Mouse (Mus musculus): Measurements from ENCODE around the gene Gm49339. TPM values are rescaled to one million over a fixed set of nuclear protein-coding genes. Genes with fewer than 3 reads are reported as not detected.
"Not testable (repeated sequence)": the region's sequence is repeated elsewhere in the genome, so short reads cannot be mapped to it uniquely, and the experiment has no call there.

The Gm49339 gene
- not detected in 2 replicates for polyA plus RNA-seq (2015; fragmentation: Nextera tagmentation; extraction: Ambion mirVana)

DNA sequence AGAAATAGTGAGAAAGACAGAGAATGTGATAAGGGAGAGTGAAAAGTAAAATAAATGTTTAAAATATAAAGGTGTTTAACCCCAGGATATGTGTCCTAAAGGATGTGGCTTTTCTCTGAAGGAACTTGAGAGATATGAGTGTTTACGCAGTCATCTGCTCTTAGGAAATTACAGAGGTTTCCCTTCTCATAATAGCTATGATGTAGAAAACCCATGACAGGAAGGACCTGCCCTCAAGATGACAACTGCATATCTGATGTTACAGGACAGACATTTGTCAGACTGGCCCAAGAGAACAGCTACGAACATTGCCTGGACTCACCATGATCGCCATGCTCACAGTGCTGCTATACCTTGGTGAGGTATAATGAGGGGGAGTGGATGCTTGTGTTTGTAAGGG, at the start of gene Gm49339, which contains the start of gene Lilr4b:
TSS of gene Gm49339 (plus strand) at position 216 of the 400 bp plus-strand sequence.
TSS of gene Lilr4b (plus strand) at position 236 of the 400 bp plus-strand sequence.
- ATAC-seq (ENCODE audit: low FRiP score); H3K36me3 ChIP-seq; H3K27ac ChIP-seq; H3K9me3 ChIP-seq; H3K27me3 ChIP-seq; H3K4me3 ChIP-seq; H3K4me1 ChIP-seq (replicated peaks); H3K9ac ChIP-seq; H3K4me2 ChIP-seq: not testable (repeated sequence)
- WGBS: 97% methylated on average over 1 of the region's 3 CpGs

DNA sequence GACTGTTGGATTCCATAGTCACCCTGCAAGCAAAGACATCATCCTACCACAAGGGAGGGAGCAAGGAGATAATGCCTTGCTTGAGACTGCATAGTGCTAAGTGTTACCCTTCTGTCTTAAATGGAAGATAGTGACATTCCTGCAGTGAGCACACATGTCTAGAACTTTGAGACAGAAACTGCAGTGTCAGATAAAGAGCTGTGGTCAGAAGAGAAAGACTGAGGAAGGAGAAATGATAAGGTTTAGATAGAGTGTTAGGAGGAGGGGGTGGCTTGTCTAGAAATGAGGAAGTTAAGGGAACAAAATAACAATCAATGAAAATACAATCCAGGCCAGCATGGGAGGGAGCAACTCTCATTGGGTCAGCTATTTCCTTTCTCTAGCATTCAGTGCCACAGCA, 47.5 kb upstream of the Gm49339 start:
- Histone ChIP-seq H3K4me1 (replicated peaks) (no peaks in the 10 kb centered on the region), H3K9ac (no peak overlapping the region), H3K9me3 (no peaks in the 10 kb centered on the region), H3K4me3 (no peak overlapping the region), H3K27ac (no peak overlapping the region), H3K4me2 (no peak overlapping the region), H3K27me3 (no peaks in the 10 kb centered on the region), H3K36me3 (no peaks in the 10 kb centered on the region)
- no peak for ATAC-seq (ENCODE audit: low FRiP score)

DNA sequence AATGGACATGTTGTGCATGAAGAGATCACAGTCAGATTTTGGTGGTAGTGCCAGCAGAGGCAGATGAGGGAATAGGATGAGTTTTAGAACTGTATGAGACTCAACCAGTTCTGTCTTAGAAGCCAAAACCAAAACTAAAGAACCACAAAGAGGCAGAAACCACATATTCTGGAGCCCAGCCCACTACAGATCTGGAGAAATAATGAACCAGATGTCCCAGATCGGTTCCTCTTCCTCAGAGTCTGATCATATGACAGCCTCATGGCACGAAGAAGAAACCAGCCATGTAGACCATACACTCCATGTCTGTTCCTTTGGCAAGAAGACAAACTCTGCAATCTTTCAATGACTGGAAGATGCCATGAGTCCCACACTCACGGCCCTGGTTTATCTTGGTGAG, 44.7 kb upstream of the Gm49339 start:
- Histone ChIP-seq H3K4me2 (no peak overlapping the region), H3K4me3 (no peak overlapping the region), H3K27ac (no peak overlapping the region), H3K4me1 (replicated peaks) (no peaks in the 10 kb centered on the region), H3K9ac (no peak overlapping the region), H3K9me3 (no peaks in the 10 kb centered on the region), H3K27me3 (no peaks in the 10 kb centered on the region), H3K36me3 (no peaks in the 10 kb centered on the region)
- ATAC-seq (ENCODE audit: low FRiP score): no peak
- WGBS: 79% methylated on average over 3 of the region's 3 CpGs

DNA sequence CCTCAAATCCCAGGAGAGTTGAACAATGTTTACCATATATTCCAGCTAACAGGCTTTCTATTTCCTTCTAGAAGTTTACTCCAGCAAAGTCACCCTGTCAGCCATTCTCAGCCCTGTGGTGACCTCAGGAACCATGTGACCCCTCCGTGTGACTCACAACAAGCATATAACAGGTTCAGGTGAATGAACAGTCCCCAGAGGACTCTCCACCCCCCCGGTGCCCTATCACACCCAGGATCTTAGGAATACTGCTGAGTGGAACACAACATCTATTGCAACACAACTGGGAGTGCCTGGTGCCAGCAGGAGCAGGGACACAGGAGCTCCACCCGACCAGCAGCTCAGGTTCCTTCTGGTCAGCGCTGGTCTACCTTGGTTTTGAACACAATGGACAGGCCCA, 28.8 kb upstream of the Gm49339 start:
- Histone ChIP-seq H3K9me3 (no peaks in the 10 kb centered on the region), H3K36me3 (no peaks in the 10 kb centered on the region), H3K4me1 (replicated peaks) (no peaks in the 10 kb centered on the region), H3K4me3 (no peak overlapping the region), H3K27ac (no peak overlapping the region), H3K4me2 (no peak overlapping the region), H3K27me3 (no peaks in the 10 kb centered on the region), H3K9ac (no peak overlapping the region)
- ATAC-seq (ENCODE audit: low FRiP score): no peak
- 85% methylated on average over 4 of the region's 4 CpGs for WGBS

DNA sequence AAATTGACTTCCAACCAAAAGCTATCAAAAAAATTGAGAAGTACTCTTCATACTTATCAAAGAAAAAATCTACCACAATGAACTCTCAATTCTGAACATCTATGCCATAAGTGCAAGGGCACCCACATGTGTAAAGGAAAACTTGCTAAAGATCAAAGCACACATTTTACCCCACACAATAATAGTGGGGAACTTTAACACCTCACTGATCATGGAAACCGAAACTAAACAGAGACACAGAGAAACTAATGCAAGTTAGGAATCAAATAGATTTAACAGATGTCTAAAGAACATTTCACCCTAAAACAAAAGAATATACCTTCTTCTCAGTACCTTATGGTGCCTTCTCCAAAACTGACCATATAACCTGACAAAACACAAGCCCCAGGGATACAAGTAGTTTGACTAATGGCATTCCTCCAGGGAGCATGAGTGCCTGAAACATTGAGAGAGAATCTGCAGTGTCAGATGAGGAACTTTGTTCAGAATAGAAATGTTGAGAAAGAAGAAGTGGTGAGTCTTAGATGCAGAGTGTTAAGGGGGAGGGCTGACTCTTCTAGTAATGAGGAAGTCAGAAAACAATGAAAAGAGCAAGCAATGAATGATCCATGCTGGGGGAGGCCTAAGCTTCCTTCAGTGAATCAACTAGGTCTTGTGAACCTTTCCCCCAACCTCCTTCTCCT, 26.7 kb upstream of the Gm49339 start:
- ATAC-seq (ENCODE audit: low FRiP score): no peak
- Histone ChIP-seq H3K9ac (no peak overlapping the region), H3K27me3 (no peaks in the 10 kb centered on the region), H3K4me2 (no peak overlapping the region), H3K4me3 (no peak overlapping the region), H3K9me3 (no peaks in the 10 kb centered on the region), H3K4me1 (replicated peaks) (no peaks in the 10 kb centered on the region), H3K27ac (no peak overlapping the region), H3K36me3 (no peaks in the 10 kb centered on the region)
- WGBS: 91% methylated on average over 1 of the region's 1 CpGs

- Histone ChIP-seq H3K36me3 (no peaks in the 10 kb centered on the region), H3K9ac (no peak overlapping the region), H3K4me1 (replicated peaks) (no peaks in the 10 kb centered on the region), H3K27ac (no peak overlapping the region), H3K4me3 (no peak overlapping the region), H3K9me3 (no peaks in the 10 kb centered on the region), H3K4me2 (no peak overlapping the region), H3K27me3 (no peaks in the 10 kb centered on the region)
- WGBS: 80% methylated on average over 1 of the region's 1 CpGs
- ATAC-seq (ENCODE audit: low FRiP score): no peak
Observed at GRCm38 (mm10) chr10:51454365-51454764, 26.0 kb upstream of the Gm49339 start.

GRCm38 (mm10) chr10:51455762-51456161, 24.6 kb upstream of the Gm49339 start:
- WGBS: 93% methylated on average over 1 of the region's 1 CpGs
- no peak for ATAC-seq (ENCODE audit: low FRiP score)
- no peaks in the 10 kb centered on the region for H3K27me3 ChIP-seq

GRCm38 (mm10) chr10:51456369-51456768, 24.0 kb upstream of the Gm49339 start:
- H3K27me3 ChIP-seq: no peaks in the 10 kb centered on the region
- no peak for ATAC-seq (ENCODE audit: low FRiP score)
- H3K27ac ChIP-seq: no peak overlapping the region
- H3K4me2 ChIP-seq: no peak overlapping the region
- H3K9ac ChIP-seq: no peak overlapping the region
- WGBS: 78% methylated on average over 4 of the region's 4 CpGs
- H3K36me3 ChIP-seq: no peaks in the 10 kb centered on the region
- no peak overlapping the region for H3K4me3 ChIP-seq
- no peaks in the 10 kb centered on the region for H3K4me1 ChIP-seq (replicated peaks)
- no peaks in the 10 kb centered on the region for H3K9me3 ChIP-seq

More at GRCm38 (mm10) chr10:51455762-51456161, 24.6 kb upstream of the Gm49339 start:
- Histone ChIP-seq H3K27ac (no peak overlapping the region), H3K9me3 (no peaks in the 10 kb centered on the region), H3K4me2 (no peak overlapping the region), H3K4me3 (no peak overlapping the region), H3K9ac (no peak overlapping the region), H3K36me3 (no peaks in the 10 kb centered on the region), H3K4me1 (replicated peaks) (no peaks in the 10 kb centered on the region)

GRCm38 (mm10) chr10:51463800-51464199, 16.6 kb upstream of the Gm49339 start:
- H3K27me3 ChIP-seq; ATAC-seq (ENCODE audit: low FRiP score): not testable (repeated sequence)
- WGBS: 36% methylated on average over 4 of the region's 4 CpGs

DNA sequence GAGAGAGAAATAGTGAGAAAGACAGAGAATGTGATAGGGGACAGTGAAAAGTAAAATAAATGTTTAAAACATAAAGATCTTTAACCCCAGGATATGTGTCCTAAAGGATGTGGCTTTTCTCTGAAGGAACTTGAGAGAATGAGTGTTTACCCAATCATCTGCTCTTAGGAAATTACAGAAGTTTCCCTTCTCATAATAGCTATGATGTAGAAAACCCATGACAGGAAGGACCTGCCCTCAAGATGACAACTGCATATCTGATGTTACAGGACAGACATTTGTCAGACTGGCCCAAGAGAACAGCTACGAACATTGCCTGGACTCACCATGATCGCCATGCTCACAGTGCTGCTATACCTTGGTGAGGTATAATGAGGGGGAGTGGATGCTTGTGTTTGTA, 10.3 kb downstream of the Gm49339 start, which contains the start of gene Lilrb4a:
TSS of gene Lilrb4a (plus strand) at position 266 of the 400 bp plus-strand sequence.
- H3K36me3 ChIP-seq; H3K4me2 ChIP-seq; H3K27ac ChIP-seq; H3K9ac ChIP-seq; H3K9me3 ChIP-seq; H3K27me3 ChIP-seq; H3K4me1 ChIP-seq (replicated peaks); ATAC-seq (ENCODE audit: low FRiP score); H3K4me3 ChIP-seq: not testable (repeated sequence)
- WGBS: no CpG with 5 or more reads among the region's 2 CpGs

More at GRCm38 (mm10) chr10:51463800-51464199, 16.6 kb upstream of the Gm49339 start:
- H3K9me3 ChIP-seq; H3K27ac ChIP-seq; H3K4me2 ChIP-seq; H3K9ac ChIP-seq; H3K36me3 ChIP-seq; H3K4me3 ChIP-seq; H3K4me1 ChIP-seq (replicated peaks): not testable (repeated sequence)

GRCm38 (mm10) chr10:51520021-51520420, 39.6 kb downstream of the Gm49339 start:
- H3K9me3 ChIP-seq: no peaks in the 10 kb centered on the region
- H3K27ac ChIP-seq: no peak overlapping the region
- no peaks in the 10 kb centered on the region for H3K4me1 ChIP-seq (replicated peaks)
- H3K36me3 ChIP-seq: no peaks in the 10 kb centered on the region
- ATAC-seq (ENCODE audit: low FRiP score): no peak
- no peaks in the 10 kb centered on the region for H3K27me3 ChIP-seq
- H3K9ac ChIP-seq: no peak overlapping the region
- no peak overlapping the region for H3K4me3 ChIP-seq
- H3K4me2 ChIP-seq: no peak overlapping the region

DNA sequence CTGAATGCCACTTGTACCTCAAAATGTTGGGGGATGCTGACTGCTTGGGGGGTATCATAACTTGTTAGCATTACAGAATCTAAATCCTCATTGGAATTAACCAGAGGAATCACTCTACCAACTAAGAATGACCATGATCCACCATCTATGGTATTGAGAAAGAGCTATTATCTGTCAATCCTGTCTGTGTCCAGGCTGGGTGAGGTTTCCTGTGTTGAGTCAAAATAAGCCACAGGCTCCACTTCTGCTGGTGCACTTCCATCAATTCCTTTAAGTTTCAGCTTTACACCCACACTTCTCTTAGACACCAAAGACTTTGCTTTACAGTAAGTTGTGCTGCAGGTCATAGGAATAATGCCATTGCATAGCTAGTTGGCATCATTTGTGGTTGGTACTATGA, 41.0 kb downstream of the Gm49339 start:
- H3K4me1 ChIP-seq (replicated peaks): no peaks in the 10 kb centered on the region
- no peak overlapping the region for H3K9ac ChIP-seq
- ATAC-seq (ENCODE audit: low FRiP score): no peak
- no peaks in the 10 kb centered on the region for H3K9me3 ChIP-seq
- no peaks in the 10 kb centered on the region for H3K27me3 ChIP-seq
- H3K36me3 ChIP-seq: no peaks in the 10 kb centered on the region
- no peak overlapping the region for H3K27ac ChIP-seq
- no peak overlapping the region for H3K4me2 ChIP-seq
- no peak overlapping the region for H3K4me3 ChIP-seq

DNA sequence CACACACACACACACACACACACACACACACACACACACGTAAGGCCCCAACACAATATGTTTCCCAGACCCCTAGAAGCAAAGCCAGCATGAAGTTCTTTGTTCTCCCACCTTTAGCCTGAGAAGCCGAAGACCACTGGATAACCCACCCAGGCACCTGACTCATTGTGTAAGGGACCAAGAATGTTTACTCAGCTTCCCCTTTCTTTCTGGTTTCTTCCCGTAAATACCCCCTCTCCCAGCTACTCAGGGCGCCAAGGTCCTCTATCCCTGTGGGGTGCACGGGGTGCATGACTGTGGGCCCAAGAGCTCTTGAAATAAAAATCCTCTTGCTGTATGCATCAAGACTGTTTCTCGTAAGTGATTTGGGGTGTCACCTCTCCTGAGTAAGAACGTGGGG, 45.7 kb downstream of the Gm49339 start:
- Histone ChIP-seq H3K4me2 (no peak overlapping the region), H3K4me1 (replicated peaks) (no peaks in the 10 kb centered on the region), H3K9me3 (no peaks in the 10 kb centered on the region), H3K27ac (no peak overlapping the region), H3K36me3 (no peaks in the 10 kb centered on the region), H3K4me3 (no peak overlapping the region), H3K27me3 (no peaks in the 10 kb centered on the region), H3K9ac (no peak overlapping the region)
- WGBS: 69% methylated on average over 7 of the region's 7 CpGs
- ATAC-seq (ENCODE audit: low FRiP score): no peak
